8 mouse cellular contexts compared by ENCODE assay signal in the genomic region with DNA sequence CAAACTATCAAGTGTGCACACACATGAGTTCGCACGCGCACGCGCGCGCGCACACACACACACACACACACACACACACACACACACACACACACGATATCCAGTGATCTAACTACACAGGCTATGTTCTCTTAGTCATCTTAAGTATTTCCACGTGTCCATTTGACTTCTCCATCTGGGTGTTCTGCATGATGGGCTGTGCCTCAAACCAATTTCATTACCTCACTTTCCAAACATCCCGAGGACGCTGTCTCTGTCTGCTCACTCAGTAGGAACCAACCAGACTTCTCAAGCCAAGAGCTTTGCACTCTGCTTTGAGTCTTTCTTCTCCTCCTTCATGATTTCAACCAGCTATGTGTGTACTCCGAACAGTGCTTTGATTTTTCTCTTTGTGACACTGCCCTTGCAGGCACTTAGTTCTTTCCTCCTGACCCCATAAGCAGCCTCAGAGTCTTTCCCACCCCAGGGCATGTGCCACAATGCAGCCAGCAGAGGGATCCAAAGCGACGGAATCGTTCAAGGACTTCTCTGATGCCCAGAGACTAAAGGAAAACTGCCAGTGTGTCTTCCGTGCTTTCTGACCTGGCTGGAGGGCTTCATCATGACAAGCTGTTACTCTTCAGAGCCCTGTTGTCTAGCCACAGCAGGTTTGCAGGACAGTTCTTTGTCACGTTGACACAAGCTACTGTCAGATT.
DNase-seq lines count a peak whose midpoint lies in the region; ATAC-seq and TF ChIP-seq lines count a peak whose summit lies in the region.

No protein-coding gene starts in this region.

- no peak overlapping the region for H3K9ac ChIP-seq in midbrain, embryonic 11.5 days (ENCODE audit: low read length)
- H3K9ac ChIP-seq in midbrain, embryonic 15.5 days = no peak overlapping the region
- H3K9ac ChIP-seq in intestine, embryonic 15.5 days = no peak overlapping the region
- no peak overlapping the region for H3K9ac ChIP-seq in lung, embryonic 14.5 days

- peak; percentile 88 for TF ChIP-seq CTCF in lung, embryonic 14.5 days (IDR thresholded peaks at IDR 0.05; ENCODE audit: low read depth)

- no peaks in the 10 kb centered on the region for H3K9me3 ChIP-seq in midbrain, embryonic 11.5 days (ENCODE audit: control insufficient read depth, low read length)
- no peaks in the 10 kb centered on the region for H3K9me3 ChIP-seq in midbrain, embryonic 15.5 days
- no peaks in the 10 kb centered on the region for H3K9me3 ChIP-seq in intestine, embryonic 15.5 days
- no peaks in the 10 kb centered on the region for H3K9me3 ChIP-seq in lung, embryonic 14.5 days (ENCODE audit: low read depth, low read length)

- peak; percentile 61; the same call in 1 of the 2 replicates for ATAC-seq in midbrain, embryonic 11.5 days (ENCODE audit: low FRiP score)
- ATAC-seq in midbrain, embryonic 15.5 days (replicated peaks) = no peak; the same call in 1 of the 2 replicates
- peak; percentile 64 for ATAC-seq in intestine, embryonic 15.5 days
- ATAC-seq in lung, embryonic 14.5 days (ENCODE audit: insufficient read depth) = peak; percentile 63; the same call in 1 of the 2 replicates

- no peaks in the 10 kb centered on the region for H3K27me3 ChIP-seq in midbrain, embryonic 11.5 days (ENCODE audit: control insufficient read depth, insufficient read depth, low read length)
- H3K27me3 ChIP-seq in midbrain, embryonic 15.5 days (replicated peaks) = no peaks in the 10 kb centered on the region
- H3K27me3 ChIP-seq in intestine, embryonic 15.5 days (replicated peaks) = no peaks in the 10 kb centered on the region
- no peaks in the 10 kb centered on the region for H3K27me3 ChIP-seq in lung, embryonic 14.5 days (ENCODE audit: insufficient read depth, low read length)

- H3K4me1 ChIP-seq in midbrain, embryonic 11.5 days (ENCODE audit: control insufficient read depth, insufficient read depth, low read length) = no peaks in the 10 kb centered on the region
- no peaks in the 10 kb centered on the region for H3K4me1 ChIP-seq in midbrain, embryonic 15.5 days
- 0 out of 2 replicates have a peak, but pooled peaks cover 9% of the 10 kb centered on the region for H3K4me1 ChIP-seq in intestine, embryonic 15.5 days (replicated peaks)
- peaks cover 5% of the 10 kb centered on the region; the same call in 1 of the 2 replicates for H3K4me1 ChIP-seq in lung, embryonic 14.5 days (ENCODE audit: insufficient read depth)

- H3K4me3 ChIP-seq in midbrain, embryonic 11.5 days (ENCODE audit: low read depth, low read length) = no peak overlapping the region
- no peak overlapping the region for H3K4me3 ChIP-seq in midbrain, embryonic 15.5 days
- H3K4me3 ChIP-seq in intestine, embryonic 15.5 days (replicated peaks) = no peak overlapping the region
- H3K4me3 ChIP-seq in lung, embryonic 14.5 days (ENCODE audit: low read depth, low read length) = no peak overlapping the region

- H3K4me2 ChIP-seq in midbrain, embryonic 11.5 days = no peak overlapping the region
- no peak overlapping the region for H3K4me2 ChIP-seq in midbrain, embryonic 15.5 days
- no peak overlapping the region for H3K4me2 ChIP-seq in intestine, embryonic 15.5 days (replicated peaks)
- H3K4me2 ChIP-seq in lung, embryonic 14.5 days = no peak overlapping the region

- no peak overlapping the region for H3K27ac ChIP-seq in midbrain, embryonic 11.5 days (ENCODE audit: low read depth, low read length)
- H3K27ac ChIP-seq in midbrain, embryonic 15.5 days = no peak overlapping the region
- peak overlapping the region; percentile 59 for H3K27ac ChIP-seq in intestine, embryonic 15.5 days
- no peak overlapping the region; the same call in 1 of the 2 replicates for H3K27ac ChIP-seq in lung, embryonic 14.5 days (ENCODE audit: low read depth)

- peak; percentile 89 for DNase-seq in midbrain, embryonic 11.5 days (ENCODE audit: low spot score, missing footprints)
- DNase-seq in cerebellum, adult 11-12 months = peak; percentile 12
- DNase-seq in forelimb bud, embryonic 11.5 days (ENCODE audit: low read depth, low spot score) = peak; percentile 43
- DNase-seq in lung, embryonic 14.5 days = peak; percentile 89
- DNase-seq in testis, postnatal 10 days (ENCODE audit: low spot score) = peak; percentile 67
- no peak for DNase-seq in thymus, postnatal 10 days (ENCODE audit: low spot score in 2 of 2)

- 73% methylated on average over 18 of the region's 18 CpGs for WGBS in midbrain, embryonic 11.5 days
- WGBS in midbrain, embryonic 15.5 days = 68% methylated on average over 18 of the region's 18 CpGs
- WGBS in intestine, embryonic 15.5 days = 55% methylated on average over 18 of the region's 18 CpGs
- 54% methylated on average over 18 of the region's 18 CpGs for WGBS in lung, embryonic 14.5 days

- H3K36me3 ChIP-seq in midbrain, embryonic 11.5 days (ENCODE audit: control insufficient read depth, insufficient read depth, low read length) = no peaks in the 10 kb centered on the region
- H3K36me3 ChIP-seq in midbrain, embryonic 15.5 days (replicated peaks) = no peaks in the 10 kb centered on the region
- H3K36me3 ChIP-seq in intestine, embryonic 15.5 days = no peaks in the 10 kb centered on the region
- H3K36me3 ChIP-seq in lung, embryonic 14.5 days (ENCODE audit: insufficient read depth) = no peaks in the 10 kb centered on the region

Comparison
In these comparisons a context has a peak if more than half of its experiments do, and no peak if none do; other contexts are left out.
1. DNase-seq: peak in midbrain, embryonic 11.5 days (single experiment), cerebellum, adult 11-12 months (single experiment), forelimb bud, embryonic 11.5 days (single experiment), lung, embryonic 14.5 days (single experiment) and testis, postnatal 10 days (single experiment); none in thymus, postnatal 10 days (0 of 2).